In the genomic region with DNA sequence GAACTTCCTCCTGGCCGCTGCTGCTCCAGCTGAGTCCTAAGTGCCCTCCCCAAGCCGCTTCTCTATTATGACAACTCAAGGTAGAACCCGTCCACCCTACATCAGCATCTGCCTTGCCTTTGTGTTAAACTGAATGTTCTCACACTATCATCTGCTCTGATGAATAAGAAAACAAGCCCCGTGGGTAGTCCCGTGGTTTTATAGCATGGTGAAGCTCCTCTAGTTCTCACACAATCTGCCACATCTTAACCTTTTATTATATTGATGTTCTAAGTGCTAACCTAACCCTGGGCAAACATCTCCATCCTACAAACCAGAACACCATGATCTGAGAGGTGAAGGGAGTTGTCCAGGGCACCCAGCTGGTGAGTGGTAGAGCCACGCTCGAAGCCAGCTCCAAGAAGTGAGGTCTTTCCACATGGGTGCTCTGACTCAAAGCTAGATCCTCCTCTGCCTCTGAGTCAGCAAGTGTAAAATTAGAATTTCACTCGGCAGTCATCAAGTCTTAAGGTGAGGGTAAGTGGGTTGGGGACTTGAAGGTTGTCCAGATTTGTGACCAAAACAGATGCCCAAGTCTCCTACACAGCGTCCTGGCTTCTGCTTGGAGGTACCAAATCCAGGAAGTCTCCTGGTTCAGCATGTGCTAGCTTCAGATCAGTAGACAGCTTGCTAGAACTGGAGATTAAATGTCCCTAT, we compare ENCODE assay signal across 8 mouse cellular contexts. TPM values are rescaled to one million over a fixed set of nuclear protein-coding genes. Genes with fewer than 3 reads are reported as not detected.
A peak's percentile ranks its signal among the peaks of the same experiment; 100 is the strongest.
DNase-seq lines count a peak whose midpoint lies in the region; ATAC-seq lines count a peak whose summit lies in the region.

No protein-coding gene starts in this region.

- H3K27ac ChIP-seq in embryonic facial prominence, embryonic 13.5 days, result peak overlapping the region; percentile 86; the same call in 1 of the 2 replicates

- peak; percentile 73 for DNase-seq in left cerebral cortex, adult 11 months (ENCODE audit: low spot score)
- DNase-seq in left cerebral cortex, postnatal 4 days, result no peak
- DNase-seq in Muller cell, postnatal 12 days (ENCODE audit: inconsistent ontology term), result peak; percentile 54
- no peak for DNase-seq in cerebellum, adult 8-10 months
- DNase-seq in embryo, embryonic 10 days (ENCODE audit: low spot score), result no peak
- no peak for DNase-seq in c-Kit-positive CD71-positive TER-119-positive erythroid progenitor cells, embryonic 14.5 days (ENCODE audit: low spot score)

- no peaks in the 10 kb centered on the region for H3K27me3 ChIP-seq in embryonic facial prominence, embryonic 13.5 days

- no peaks in the 10 kb centered on the region for H3K9me3 ChIP-seq in embryonic facial prominence, embryonic 13.5 days

- no peak for ATAC-seq in embryonic facial prominence, embryonic 13.5 days (ENCODE audit: insufficient number of reproducible peaks, insufficient read depth, low FRiP score, low TSS enrichment, low read depth)
- peak; percentile 20; the same call in 1 of the 2 replicates for ATAC-seq in megakaryocyte progenitor cell, adult 5-6 weeks (replicated peaks; ENCODE audit: poor library complexity)

- no peaks in the 10 kb centered on the region for H3K36me3 ChIP-seq in embryonic facial prominence, embryonic 13.5 days

- no peak overlapping the region for H3K4me3 ChIP-seq in embryonic facial prominence, embryonic 13.5 days

- peaks cover 64% of the 10 kb centered on the region for H3K4me1 ChIP-seq in embryonic facial prominence, embryonic 13.5 days

- H3K4me2 ChIP-seq in embryonic facial prominence, embryonic 13.5 days, result no peak overlapping the region

- no peak overlapping the region for H3K9ac ChIP-seq in embryonic facial prominence, embryonic 13.5 days

- WGBS in embryonic facial prominence, embryonic 13.5 days, result 88% methylated on average over 9 of the region's 9 CpGs

- intact Hi-C loops in left cerebral cortex, postnatal 4 days (cut with DNase I), result no loop called here

RNA-seq across cellular contexts. Expression of a gene that starts 48.4 kb away (rescaled TPM):
- 10 to 100 TPM; 12.0 TPM for total RNA-seq in left cerebral cortex, postnatal 4 days (2021)
- 7.5 and 9.2 TPM in 2 replicates for polyA plus RNA-seq in embryonic facial prominence, embryonic 13.5 days (2015; fragmentation: Nextera tagmentation; extraction: Ambion mirVana)
- total RNA-seq in megakaryocyte progenitor cell, adult 5-6 weeks (2015), result 6.8 and 12.1 TPM in 2 replicates
- 5.1 and 5.7 TPM in 2 replicates for total RNA-seq in megakaryocyte progenitor cell, adult 5-6 weeks (2017)

Comparison
In these comparisons a context has a peak if more than half of its experiments do, and no peak if none do; other contexts are left out.
1. DNase-seq: peak in left cerebral cortex, adult 11 months (single experiment) and Muller cell, postnatal 12 days (single experiment); none in left cerebral cortex, postnatal 4 days (single experiment), cerebellum, adult 8-10 months (single experiment), embryo, embryonic 10 days (single experiment) and c-Kit-positive CD71-positive TER-119-positive erythroid progenitor cells, embryonic 14.5 days (single experiment).